Mouse (Mus musculus) neural tube, embryonic 11.5 days (tissue): ENCODE results near the gene Gm42878. TPM values are rescaled to one million over a fixed set of nuclear protein-coding genes. Genes with fewer than 3 reads are reported as not detected.
"Not testable (repeated sequence)": the region's sequence is repeated elsewhere in the genome, so short reads cannot be mapped to it uniquely, and the experiment has no call there.

Experiments
- ATAC-seq: fragments of 200-750 bp; cut with Nextera tagmentation; 2 replicates; pipeline ENCODE4 v1.8.0; 2017; ENCODE audit warnings: moderate number of reproducible peaks, mild to moderate bottlenecking, moderate TSS enrichment, moderate library complexity; ENCODE audit not compliant: insufficient read depth, low FRiP score, low TSS enrichment
- DNase-seq: peaks from one replicate; pipeline ENCODE4 v3.0.0-alpha.2; 2015; ENCODE audit warnings: low spot score
- H3K27ac ChIP-seq: fragments of 300-500 bp; sonication (generic); 2 replicates; pipeline ENCODE4 v1.5.1; 2014; ENCODE audit warnings: low read depth, mild to moderate bottlenecking, low read length
- H3K27me3 ChIP-seq: fragments of 300-500 bp; sonication (generic); 2 replicates; pipeline ENCODE4 v1.6.1; 2014; ENCODE audit warnings: mild to moderate bottlenecking, low read length, mixed read lengths; ENCODE audit not compliant: control insufficient read depth, insufficient read depth
- H3K36me3 ChIP-seq: fragments of 300-500 bp; sonication (generic); 2 replicates; pipeline ENCODE4 v1.6.1; 2014; ENCODE audit warnings: mild to moderate bottlenecking, low read length, moderate library complexity, mixed read lengths; ENCODE audit not compliant: control insufficient read depth, insufficient read depth
- H3K4me1 ChIP-seq: fragments of 300-500 bp; sonication (generic); 2 replicates; pipeline ENCODE4 v1.6.1; 2014; ENCODE audit warnings: low read length, mixed read lengths; ENCODE audit not compliant: control insufficient read depth, insufficient read depth
- H3K4me2 ChIP-seq: fragments of 300-500 bp; sonication (generic); 2 replicates; pipeline ENCODE4 v1.6.1; 2014; ENCODE audit warnings: low read depth, mild to moderate bottlenecking, moderate library complexity
- H3K4me3 ChIP-seq: fragments of 300-500 bp; sonication (generic); 2 replicates; pipeline ENCODE4 v1.5.1; 2014; ENCODE audit warnings: low read depth, low read length
- H3K9ac ChIP-seq: fragments of 300-500 bp; sonication (generic); 2 replicates; pipeline ENCODE4 v1.6.1; 2014; ENCODE audit warnings: mild to moderate bottlenecking, low read length
- H3K9me3 ChIP-seq: fragments of 300-500 bp; sonication (generic); 2 replicates; pipeline ENCODE4 v1.6.1; 2016; ENCODE audit warnings: low read length; ENCODE audit not compliant: control insufficient read depth
- WGBS: fragments of 180-500 bp; shearing (Covaris S2); extraction: QIAGEN DNeasy Blood & Tissue Kit; methylation state at CpG from one replicate; pipeline ENCODE4 v1.1.7; 2014; 5-methylcytosine and 5-hydroxymethylcytosine counted together
- polyA plus RNA-seq: library from polyadenylated mRNA; unstranded; fragments of >200 nt; fragmentation: Nextera tagmentation; extraction: Ambion mirVana; gene quantifications from 2 replicates; pipeline ENCODE4 v1.2.1, GENCODE M21; 2014

The Gm42878 gene
- polyA plus RNA-seq, 1 experiment from 2014 or later: not detected

- WGBS: 86% methylated on average over 14 of the region's 14 CpGs
- Histone ChIP-seq H3K4me3 (no peak overlapping the region), H3K9me3 (no peaks in the 10 kb centered on the region), H3K27me3 (no peaks in the 10 kb centered on the region), H3K4me1 (no peaks in the 10 kb centered on the region), H3K27ac (no peak overlapping the region), H3K4me2 (no peak overlapping the region), H3K9ac (no peak overlapping the region), H3K36me3 (peaks cover 33% of the 10 kb centered on the region)
- ATAC-seq: no peak
- no peak for DNase-seq
These were observed 19.4 kb downstream of the Gm42878 start for GRCm38 (mm10) chr5:121525774-121526450.

GRCm38 (mm10) chr5:121519758-121520157, 25.5 kb downstream of the Gm42878 start:
- not testable (repeated sequence) for H3K9ac ChIP-seq, H3K27me3 ChIP-seq, H3K4me1 ChIP-seq, H3K4me3 ChIP-seq, H3K9me3 ChIP-seq, H3K27ac ChIP-seq, H3K36me3 ChIP-seq, ATAC-seq, H3K4me2 ChIP-seq, DNase-seq
- 85% methylated on average over 10 of the region's 17 CpGs for WGBS

- H3K4me1 ChIP-seq: no peaks in the 10 kb centered on the region
- H3K9ac ChIP-seq: no peak overlapping the region
- 93% methylated on average over 9 of the region's 9 CpGs for WGBS
- H3K4me2 ChIP-seq: no peak overlapping the region
- ATAC-seq (no peak), DNase-seq (no peak)
- no peaks in the 10 kb centered on the region for H3K27me3 ChIP-seq
- no peak overlapping the region for H3K4me3 ChIP-seq
- peaks cover 2% of the 10 kb centered on the region; the same call in 1 of the 2 replicates for H3K36me3 ChIP-seq
- no peak overlapping the region for H3K27ac ChIP-seq
- no peaks in the 10 kb centered on the region for H3K9me3 ChIP-seq
These were observed 26.3 kb downstream of the Gm42878 start for GRCm38 (mm10) chr5:121518983-121519382.

- DNase-seq (no peak), ATAC-seq (no peak)
- no peak overlapping the region for H3K4me2 ChIP-seq
- 86% methylated on average over 7 of the region's 7 CpGs for WGBS
- H3K27ac ChIP-seq: no peak overlapping the region
- H3K4me3 ChIP-seq: no peak overlapping the region
- no peak overlapping the region for H3K9ac ChIP-seq
- no peaks in the 10 kb centered on the region for H3K4me1 ChIP-seq
- H3K9me3 ChIP-seq: no peaks in the 10 kb centered on the region
- no peaks in the 10 kb centered on the region for H3K36me3 ChIP-seq
- H3K27me3 ChIP-seq: no peaks in the 10 kb centered on the region
These were observed 35.3 kb downstream of the Gm42878 start for GRCm38 (mm10) chr5:121510009-121510408.

- no peak overlapping the region for H3K9ac ChIP-seq
- H3K4me3 ChIP-seq: no peak overlapping the region
- H3K4me2 ChIP-seq: no peak overlapping the region
- WGBS: 81% methylated on average over 1 of the region's 1 CpGs
- H3K9me3 ChIP-seq: no peaks in the 10 kb centered on the region
- DNase-seq (no peak), ATAC-seq (no peak)
- no peaks in the 10 kb centered on the region for H3K27me3 ChIP-seq
- H3K36me3 ChIP-seq: no peaks in the 10 kb centered on the region
- no peak overlapping the region for H3K27ac ChIP-seq
- no peaks in the 10 kb centered on the region for H3K4me1 ChIP-seq
These were observed 38.4 kb downstream of the Gm42878 start for GRCm38 (mm10) chr5:121506846-121507245.

GRCm38 (mm10) chr5:121503231-121503630, 42.1 kb downstream of the Gm42878 start, which contains the start of gene Adam1b:
Gene Adam1b (minus strand): TSS chr5:121503435.
- Histone ChIP-seq H3K4me2 (no peak within 1 kb of the TSS), H3K9ac (no peak within 1 kb of the TSS), H3K27ac (no peak within 1 kb of the TSS), H3K36me3 (no peaks in the 10 kb centered on the region), H3K4me1 (no peaks in the 10 kb centered on the region), H3K9me3 (no peaks in the 10 kb centered on the region), H3K4me3 (no peak within 1 kb of the TSS), H3K27me3 (no peaks in the 10 kb centered on the region)
- no peak for DNase-seq
- 83% methylated on average over 3 of the region's 3 CpGs for WGBS
- ATAC-seq: no peak

GRCm38 (mm10) chr5:121501424-121501996, 43.8 kb downstream of the Gm42878 start:
- 89% methylated on average over 9 of the region's 17 CpGs for WGBS
- not testable (repeated sequence) for ATAC-seq

GRCm38 (mm10) chr5:121500719-121501118, 44.6 kb downstream of the Gm42878 start:
- no peak overlapping the region for H3K4me3 ChIP-seq
- DNase-seq (no peak), ATAC-seq (no peak)
- H3K9me3 ChIP-seq: no peaks in the 10 kb centered on the region
- H3K9ac ChIP-seq: no peak overlapping the region
- H3K4me1 ChIP-seq: no peaks in the 10 kb centered on the region
- no peak overlapping the region for H3K27ac ChIP-seq
- WGBS: 72% methylated on average over 7 of the region's 7 CpGs
- no peak overlapping the region for H3K4me2 ChIP-seq
- no peaks in the 10 kb centered on the region for H3K27me3 ChIP-seq
- no peaks in the 10 kb centered on the region for H3K36me3 ChIP-seq

More at GRCm38 (mm10) chr5:121501424-121501996, 43.8 kb downstream of the Gm42878 start:
- H3K9me3 ChIP-seq, H3K4me1 ChIP-seq, H3K9ac ChIP-seq, H3K27me3 ChIP-seq, H3K36me3 ChIP-seq, H3K27ac ChIP-seq, DNase-seq, H3K4me3 ChIP-seq, H3K4me2 ChIP-seq: not testable (repeated sequence)

GRCm38 (mm10) chr5:121493305-121493704, 52.0 kb downstream of the Gm42878 start:
- no peak overlapping the region for H3K9ac ChIP-seq
- no peak overlapping the region for H3K4me3 ChIP-seq
- no peak overlapping the region for H3K4me2 ChIP-seq
- no peaks in the 10 kb centered on the region for H3K9me3 ChIP-seq
- DNase-seq (no peak), ATAC-seq (no peak)
- no peaks in the 10 kb centered on the region for H3K36me3 ChIP-seq
- WGBS: 77% methylated on average over 8 of the region's 8 CpGs
- no peaks in the 10 kb centered on the region for H3K27me3 ChIP-seq
- H3K27ac ChIP-seq: no peak overlapping the region
- H3K4me1 ChIP-seq: no peaks in the 10 kb centered on the region
